ENCODE assay signal across 8 mouse cellular contexts in the genomic region with DNA sequence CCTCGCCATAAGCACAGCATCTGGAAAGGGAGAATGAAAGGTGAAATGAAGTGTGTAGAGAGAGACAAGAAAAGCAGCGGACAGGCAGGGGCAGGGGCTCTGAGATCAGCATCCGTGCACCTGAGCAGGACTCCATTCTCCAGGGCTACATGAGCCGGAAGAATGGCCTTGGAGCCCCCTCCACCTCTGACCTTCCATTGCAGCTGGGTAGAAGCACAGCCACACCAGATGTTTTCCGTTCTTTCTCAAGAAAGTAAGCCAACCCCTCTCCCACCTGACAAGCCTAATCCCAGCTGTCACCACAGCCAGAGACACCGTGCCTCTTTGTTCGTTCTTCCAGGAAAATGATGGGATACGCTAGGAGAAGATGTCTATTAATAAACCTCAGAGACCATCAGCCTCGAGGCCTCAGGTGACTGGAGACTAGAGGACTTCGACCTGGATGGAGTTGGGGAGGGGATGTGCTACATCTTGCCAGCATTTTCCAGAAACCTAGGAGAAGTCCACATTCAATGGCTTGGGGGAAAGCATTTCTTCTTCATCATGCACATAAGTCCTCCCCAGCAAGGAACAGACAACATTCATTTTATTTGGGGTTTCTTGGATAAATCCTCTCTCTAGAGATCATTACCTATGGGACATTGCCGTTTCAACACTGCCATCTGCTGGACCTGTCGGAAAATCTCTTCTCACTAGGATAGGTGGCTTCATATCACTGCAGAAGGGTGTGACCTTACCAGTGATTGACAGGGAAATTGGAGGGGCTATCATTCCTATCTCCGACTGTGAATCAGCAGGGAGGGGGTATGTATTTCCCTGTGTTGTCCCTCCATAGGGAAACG.
A peak's percentile ranks its signal among the peaks of the same experiment; 100 is the strongest.
DNase-seq lines count a peak whose midpoint lies in the region; ATAC-seq lines count a peak whose summit lies in the region.
"Had no signal": no experiment of that assay in that cellular context is flagged by ENCODE, and none has a peak within 500 bp of the region (broad histone marks: within the 10 kb centered on the region; RNA-seq: fewer than 3 reads in every experiment).

No protein-coding gene starts in this region.

- WGBS in hindbrain, embryonic 12.5 days: 61% methylated on average over 14 of the region's 14 CpGs
- WGBS in stomach, embryonic 15.5 days: 37% methylated on average over 14 of the region's 14 CpGs

- peak; percentile 69; the same call in 1 of the 2 replicates for ATAC-seq in hindbrain, embryonic 12.5 days (ENCODE audit: low FRiP score)
- peak; percentile 70; the same call in 1 of the 2 replicates for ATAC-seq in megakaryocyte-erythroid progenitor cell, adult 5-6 weeks (replicated peaks; ENCODE audit: low FRiP score, low TSS enrichment, poor library complexity, severe bottlenecking)
- peak; percentile 35; the same call in 1 of the 2 replicates for ATAC-seq in stomach, embryonic 15.5 days (ENCODE audit: insufficient read depth, low FRiP score, low read depth)

- H3K4me1 ChIP-seq in hindbrain, embryonic 12.5 days: no peaks in the 10 kb centered on the region
- no peaks in the 10 kb centered on the region; the same call in 1 of the 2 replicates for H3K4me1 ChIP-seq in stomach, embryonic 15.5 days
- H3K4me1 ChIP-seq: heart, embryonic 13.5 days had no signal

- no peak overlapping the region for H3K27ac ChIP-seq in hindbrain, embryonic 12.5 days
- H3K27ac ChIP-seq in stomach, embryonic 15.5 days: no peak overlapping the region
- H3K27ac ChIP-seq: heart, embryonic 13.5 days had no signal

- no peak overlapping the region for H3K4me3 ChIP-seq in hindbrain, embryonic 12.5 days
- H3K4me3 ChIP-seq in stomach, embryonic 15.5 days (replicated peaks): no peak overlapping the region
- H3K4me3 ChIP-seq: heart, embryonic 13.5 days had no signal

- H3K9ac ChIP-seq in hindbrain, embryonic 12.5 days: no peak overlapping the region
- no peak overlapping the region for H3K9ac ChIP-seq in stomach, embryonic 15.5 days
- H3K9ac ChIP-seq: heart, embryonic 13.5 days had no signal

- DNase-seq in ES-CJ7 (ENCODE audit: low read depth, low spot score) (peak; percentile 59), adipocyte (ENCODE audit: low spot score) (peak; percentile 78)
- DNase-seq in embryo, embryonic 9.5 days (ENCODE audit: extremely low spot score): peak; percentile 37
- peak; percentile 19 for DNase-seq in layer of hippocampus, adult 9-11 months

- no peak overlapping the region for H3K4me2 ChIP-seq in hindbrain, embryonic 12.5 days (replicated peaks)
- no peak overlapping the region for H3K4me2 ChIP-seq in stomach, embryonic 15.5 days
- H3K4me2 ChIP-seq: heart, embryonic 13.5 days had no signal

- H3K9me3 ChIP-seq in hindbrain, embryonic 12.5 days (replicated peaks): no peaks in the 10 kb centered on the region
- no peaks in the 10 kb centered on the region for H3K9me3 ChIP-seq in stomach, embryonic 15.5 days
- H3K9me3 ChIP-seq: heart, embryonic 13.5 days had no signal

- H3K27me3 ChIP-seq in hindbrain, embryonic 12.5 days: no peaks in the 10 kb centered on the region
- H3K27me3 ChIP-seq in stomach, embryonic 15.5 days (replicated peaks): no peaks in the 10 kb centered on the region

- no peaks in the 10 kb centered on the region for H3K36me3 ChIP-seq in hindbrain, embryonic 12.5 days
- no peaks in the 10 kb centered on the region for H3K36me3 ChIP-seq in stomach, embryonic 15.5 days
- H3K36me3 ChIP-seq: heart, embryonic 13.5 days had no signal

Comparison
In these comparisons a context has a peak if more than half of its experiments do, and no peak if none do; other contexts are left out.
1. DNase-seq: peak in every context shown above with its lines; median percentile 78 in adipocyte; 59 in ES-CJ7; 37 in embryo, embryonic 9.5 days; 19 in layer of hippocampus, adult 9-11 months.